Comparison of ENCODE assay signal across 17 mouse cellular contexts in the genomic region with DNA sequence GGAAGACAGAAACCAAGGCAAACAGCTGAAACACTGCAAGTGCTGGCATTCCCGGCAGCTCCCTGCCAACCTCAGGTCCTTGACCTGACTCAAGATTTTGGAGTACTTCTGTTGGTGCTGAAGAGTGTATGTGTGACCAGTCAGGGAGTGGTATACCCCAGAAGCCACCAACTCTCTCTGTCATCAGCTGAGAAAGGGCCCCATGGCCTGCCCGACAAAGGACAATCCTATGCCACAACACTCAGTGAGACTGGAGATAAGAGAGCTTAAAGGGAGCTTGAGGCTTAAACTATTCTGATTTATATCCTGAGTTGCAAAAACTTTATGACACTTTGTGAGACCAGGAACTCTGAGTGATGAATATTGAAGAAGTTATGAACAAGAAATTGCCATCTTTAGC.
"Had no signal": no experiment of that assay in that cellular context is flagged by ENCODE, and none has a peak within 500 bp of the region (broad histone marks: within the 10 kb centered on the region; RNA-seq: fewer than 3 reads in every experiment).

No protein-coding gene starts in this region.

- H3K4me2 ChIP-seq: liver, embryonic 13.5 days; midbrain, embryonic 12.5 days; midbrain, embryonic 15.5 days; neural tube, embryonic 13.5 days had no signal

- H3K27me3 ChIP-seq: liver, embryonic 13.5 days; midbrain, embryonic 12.5 days; midbrain, embryonic 15.5 days; neural tube, embryonic 13.5 days had no signal

- H3K9ac ChIP-seq: liver, embryonic 13.5 days; midbrain, embryonic 12.5 days; midbrain, embryonic 15.5 days; neural tube, embryonic 13.5 days had no signal

- H3K36me3 ChIP-seq: liver, embryonic 13.5 days; midbrain, embryonic 12.5 days; midbrain, embryonic 15.5 days had no signal

- H3K27ac ChIP-seq: kidney, postnatal 0 days; layer of hippocampus, adult 2 months; liver, embryonic 13.5 days; midbrain, embryonic 12.5 days; midbrain, embryonic 15.5 days; neural tube, embryonic 13.5 days; stomach, postnatal 0 days had no signal

- DNase-seq: kidney, adult 2 months; kidney, postnatal 25 days; layer of hippocampus, adult 9-11 months; liver, embryonic 13.5 days; lung, adult 2 months; lung, postnatal 14 days; thymus, adult 2 months; thymus, postnatal 14 days; thymus, postnatal 4 days had no signal

- H3K4me3 ChIP-seq: layer of hippocampus, adult 2 months; liver, embryonic 13.5 days; midbrain, embryonic 12.5 days; midbrain, embryonic 15.5 days; myocyte; neural tube, embryonic 13.5 days had no signal

- ATAC-seq: inflammation-experienced regulatory T-cells, adult 6 months; midbrain, embryonic 15.5 days had no signal

- H3K9me3 ChIP-seq: liver, embryonic 13.5 days; midbrain, embryonic 12.5 days; midbrain, embryonic 15.5 days; neural tube, embryonic 13.5 days had no signal

- H3K4me1 ChIP-seq: liver, embryonic 13.5 days had no signal
